Mouse (Mus musculus): ENCODE measurements around the gene S100a7a. TPM values are rescaled to one million over a fixed set of nuclear protein-coding genes. Genes with fewer than 3 reads are reported as not detected.

S100a7a gene
- polyA plus RNA-seq, 1 experiment from 2014 or later: 0.06 TPM

GRCm38 (mm10) chr3:90664219-90664618 is 10.4 kb downstream of the S100a7a start:
- H3K27me3 ChIP-seq (ENCODE audit: control insufficient read depth, insufficient read depth, low read depth, low read length): no peaks in the 10 kb centered on the region
- no peak overlapping the region for H3K27ac ChIP-seq (ENCODE audit: low read length)
- no peaks in the 10 kb centered on the region for H3K36me3 ChIP-seq (ENCODE audit: control insufficient read depth, insufficient read depth)
- no peak overlapping the region for H3K4me2 ChIP-seq (ENCODE audit: low read depth, low read length)
- H3K9ac ChIP-seq (ENCODE audit: low read depth, low read length): no peak overlapping the region
- ATAC-seq (ENCODE audit: low read depth): no peak
- H3K4me3 ChIP-seq (ENCODE audit: low read depth, low read length): no peak overlapping the region
- no peaks in the 10 kb centered on the region for H3K4me1 ChIP-seq (ENCODE audit: control insufficient read depth, low read depth, low read length)
- 42% methylated on average over 2 of the region's 2 CpGs for WGBS (ENCODE audit: insufficient replicate concordance)
- H3K9me3 ChIP-seq (replicated peaks; ENCODE audit: control insufficient read depth, low read length): no peaks in the 10 kb centered on the region

GRCm38 (mm10) chr3:90668846-90669245 is 15.0 kb downstream of the S100a7a start, which contains the start of gene S100a8:
Gene S100a8, plus strand, starts transcription at chr3:90668978.
- no peak within 1 kb of the TSS for H3K4me2 ChIP-seq (ENCODE audit: low read depth, low read length)
- H3K9me3 ChIP-seq (replicated peaks; ENCODE audit: control insufficient read depth, low read length): no peaks in the 10 kb centered on the region
- no peaks in the 10 kb centered on the region for H3K36me3 ChIP-seq (ENCODE audit: control insufficient read depth, insufficient read depth)
- H3K9ac ChIP-seq (ENCODE audit: low read depth, low read length): no peak within 1 kb of the TSS
- H3K27ac ChIP-seq (ENCODE audit: low read length): peak within 1 kb of the TSS; percentile 39; the same call in 1 of the 2 replicates
- H3K4me3 ChIP-seq (ENCODE audit: low read depth, low read length): peak within 1 kb of the TSS; percentile 30
- no peaks in the 10 kb centered on the region for H3K4me1 ChIP-seq (ENCODE audit: control insufficient read depth, low read depth, low read length)
- ATAC-seq (ENCODE audit: low read depth): no peak
- 43% methylated on average over 8 of the region's 8 CpGs for WGBS (ENCODE audit: insufficient replicate concordance)
- H3K27me3 ChIP-seq (ENCODE audit: control insufficient read depth, insufficient read depth, low read depth, low read length): no peaks in the 10 kb centered on the region

- ATAC-seq (ENCODE audit: low read depth): no peak
- 8% methylated on average over 3 of the region's 3 CpGs for WGBS (ENCODE audit: insufficient replicate concordance)
Measured at GRCm38 (mm10) chr3:90678656-90679055, 24.8 kb downstream of the S100a7a start.

GRCm38 (mm10) chr3:90683929-90684328 is 30.1 kb downstream of the S100a7a start:
- Histone ChIP-seq H3K27ac (ENCODE audit: low read length) (no peak overlapping the region), H3K27me3 (ENCODE audit: control insufficient read depth, insufficient read depth, low read depth, low read length) (no peaks in the 10 kb centered on the region), H3K36me3 (ENCODE audit: control insufficient read depth, insufficient read depth) (no peaks in the 10 kb centered on the region), H3K9me3 (replicated peaks; ENCODE audit: control insufficient read depth, low read length) (no peaks in the 10 kb centered on the region), H3K4me1 (ENCODE audit: control insufficient read depth, low read depth, low read length) (no peaks in the 10 kb centered on the region), H3K4me3 (ENCODE audit: low read depth, low read length) (no peak overlapping the region), H3K9ac (ENCODE audit: low read depth, low read length) (no peak overlapping the region), H3K4me2 (ENCODE audit: low read depth, low read length) (no peak overlapping the region)
- WGBS (ENCODE audit: insufficient replicate concordance): 65% methylated on average over 3 of the region's 3 CpGs
- ATAC-seq (ENCODE audit: low read depth): no peak

More at GRCm38 (mm10) chr3:90678656-90679055, 24.8 kb downstream of the S100a7a start:
- H3K27ac ChIP-seq (ENCODE audit: low read length): no peak overlapping the region
- no peak overlapping the region for H3K4me3 ChIP-seq (ENCODE audit: low read depth, low read length)
- no peaks in the 10 kb centered on the region for H3K36me3 ChIP-seq (ENCODE audit: control insufficient read depth, insufficient read depth)
- no peaks in the 10 kb centered on the region for H3K4me1 ChIP-seq (ENCODE audit: control insufficient read depth, low read depth, low read length)
- no peaks in the 10 kb centered on the region for H3K9me3 ChIP-seq (replicated peaks; ENCODE audit: control insufficient read depth, low read length)
- no peak overlapping the region for H3K4me2 ChIP-seq (ENCODE audit: low read depth, low read length)
- no peak overlapping the region for H3K9ac ChIP-seq (ENCODE audit: low read depth, low read length)
- H3K27me3 ChIP-seq (ENCODE audit: control insufficient read depth, insufficient read depth, low read depth, low read length): no peaks in the 10 kb centered on the region

GRCm38 (mm10) chr3:90686835-90687234 is 33.0 kb downstream of the S100a7a start:
- H3K4me3 ChIP-seq (ENCODE audit: low read depth, low read length): no peak overlapping the region
- no peak overlapping the region for H3K9ac ChIP-seq (ENCODE audit: low read depth, low read length)
- no peaks in the 10 kb centered on the region for H3K36me3 ChIP-seq (ENCODE audit: control insufficient read depth, insufficient read depth)
- H3K27me3 ChIP-seq (ENCODE audit: control insufficient read depth, insufficient read depth, low read depth, low read length): no peaks in the 10 kb centered on the region
- 0 out of 2 replicates have a peak overlapping the region, but pooled peaks have one; percentile 14 for H3K27ac ChIP-seq (ENCODE audit: low read length)
- no peak overlapping the region for H3K4me2 ChIP-seq (ENCODE audit: low read depth, low read length)
- 35% methylated on average over 2 of the region's 2 CpGs for WGBS (ENCODE audit: insufficient replicate concordance)
- H3K9me3 ChIP-seq (replicated peaks; ENCODE audit: control insufficient read depth, low read length): no peaks in the 10 kb centered on the region
- H3K4me1 ChIP-seq (ENCODE audit: control insufficient read depth, low read depth, low read length): no peaks in the 10 kb centered on the region
- ATAC-seq (ENCODE audit: low read depth): 0 out of 2 replicates have a peak, but pooled peaks have one; percentile 19

GRCm38 (mm10) chr3:90693496-90693895 is 39.7 kb downstream of the S100a7a start:
- no peak for ATAC-seq (ENCODE audit: low read depth)
- Histone ChIP-seq H3K27ac (ENCODE audit: low read length) (no peak overlapping the region), H3K4me1 (ENCODE audit: control insufficient read depth, low read depth, low read length) (no peaks in the 10 kb centered on the region), H3K4me3 (ENCODE audit: low read depth, low read length) (0 out of 2 replicates have a peak overlapping the region, but pooled peaks have one; percentile 9), H3K4me2 (ENCODE audit: low read depth, low read length) (no peak overlapping the region), H3K36me3 (ENCODE audit: control insufficient read depth, insufficient read depth) (no peaks in the 10 kb centered on the region), H3K9me3 (replicated peaks; ENCODE audit: control insufficient read depth, low read length) (no peaks in the 10 kb centered on the region), H3K27me3 (ENCODE audit: control insufficient read depth, insufficient read depth, low read depth, low read length) (no peaks in the 10 kb centered on the region), H3K9ac (ENCODE audit: low read depth, low read length) (no peak overlapping the region)
- 42% methylated on average over 2 of the region's 2 CpGs for WGBS (ENCODE audit: insufficient replicate concordance)

- Histone ChIP-seq H3K36me3 (ENCODE audit: control insufficient read depth, insufficient read depth) (no peaks in the 10 kb centered on the region), H3K9ac (ENCODE audit: low read depth, low read length) (no peak within 1 kb of the TSS), H3K4me1 (ENCODE audit: control insufficient read depth, low read depth, low read length) (no peaks in the 10 kb centered on the region), H3K27me3 (ENCODE audit: control insufficient read depth, insufficient read depth, low read depth, low read length) (no peaks in the 10 kb centered on the region), H3K27ac (ENCODE audit: low read length) (no peak within 1 kb of the TSS), H3K9me3 (replicated peaks; ENCODE audit: control insufficient read depth, low read length) (no peaks in the 10 kb centered on the region), H3K4me2 (ENCODE audit: low read depth, low read length) (no peak within 1 kb of the TSS), H3K4me3 (ENCODE audit: low read depth, low read length) (no peak within 1 kb of the TSS)
- peak; percentile 11; the same call in 1 of the 2 replicates for ATAC-seq (ENCODE audit: low read depth)
- WGBS (ENCODE audit: insufficient replicate concordance): 22% methylated on average over 3 of the region's 3 CpGs
Measured at GRCm38 (mm10) chr3:90695613-90696012, 41.8 kb downstream of the S100a7a start, which contains the start of gene S100a9. Gene S100a9, minus strand, starts transcription at chr3:90695721.

GRCm38 (mm10) chr3:90702244-90702643 is 48.4 kb downstream of the S100a7a start:
- Histone ChIP-seq H3K9me3 (replicated peaks; ENCODE audit: control insufficient read depth, low read length) (no peaks in the 10 kb centered on the region), H3K4me1 (ENCODE audit: control insufficient read depth, low read depth, low read length) (no peaks in the 10 kb centered on the region), H3K27ac (ENCODE audit: low read length) (no peak overlapping the region), H3K9ac (ENCODE audit: low read depth, low read length) (no peak overlapping the region), H3K36me3 (ENCODE audit: control insufficient read depth, insufficient read depth) (no peaks in the 10 kb centered on the region), H3K4me2 (ENCODE audit: low read depth, low read length) (no peak overlapping the region), H3K4me3 (ENCODE audit: low read depth, low read length) (no peak overlapping the region), H3K27me3 (ENCODE audit: control insufficient read depth, insufficient read depth, low read depth, low read length) (no peaks in the 10 kb centered on the region)
- no peak for ATAC-seq (ENCODE audit: low read depth)
- 65% methylated on average over 2 of the region's 2 CpGs for WGBS (ENCODE audit: insufficient replicate concordance)

All from liver, embryonic 16.5 days (tissue).